Mouse (Mus musculus) midbrain, embryonic 16.5 days (tissue): Measurements from ENCODE around the gene Ankrd54. TPM values are rescaled to one million over a fixed set of nuclear protein-coding genes. Genes with fewer than 3 reads are reported as not detected.
"Not testable (repeated sequence)": the region's sequence is repeated elsewhere in the genome, so short reads cannot be mapped to it uniquely, and the experiment has no call there.

Experiments used
- ATAC-seq: fragments of 200-750 bp; cut with Nextera tagmentation; 2 replicates; pipeline ENCODE4 v1.8.0; 2017; ENCODE audit warnings: moderate TSS enrichment
- H3K27ac ChIP-seq: fragments of 300-500 bp; sonication (generic); 2 replicates; pipeline ENCODE4 v1.5.1; 2014; ENCODE audit warnings: mild to moderate bottlenecking, low read length, mixed read lengths
- H3K27me3 ChIP-seq: fragments of 300-500 bp; sonication (generic); 2 replicates; pipeline ENCODE4 v1.6.1; 2014; ENCODE audit warnings: low read depth, low read length, mixed read lengths; ENCODE audit not compliant: control insufficient read depth, insufficient read depth
- H3K36me3 ChIP-seq: fragments of 300-500 bp; sonication (generic); 2 replicates; pipeline ENCODE4 v1.6.1; 2014; ENCODE audit warnings: mild to moderate bottlenecking, low read length, moderate library complexity, mixed read lengths; ENCODE audit not compliant: control insufficient read depth, insufficient read depth
- H3K4me1 ChIP-seq: fragments of 300-500 bp; sonication (generic); 2 replicates; pipeline ENCODE4 v1.6.1; 2014; ENCODE audit warnings: mild to moderate bottlenecking, low read length, mixed read lengths; ENCODE audit not compliant: control insufficient read depth, insufficient read depth
- H3K4me2 ChIP-seq: fragments of 300-500 bp; sonication (generic); 2 replicates; pipeline ENCODE4 v1.6.1; 2014; ENCODE audit warnings: mild to moderate bottlenecking, low read length, mixed read lengths
- H3K4me3 ChIP-seq: fragments of 300-500 bp; sonication (generic); 2 replicates; pipeline ENCODE4 v1.5.1; 2014; ENCODE audit warnings: low read depth, mild to moderate bottlenecking, low read length, moderate library complexity, mixed read lengths
- H3K9ac ChIP-seq: fragments of 300-500 bp; sonication (generic); 2 replicates; pipeline ENCODE4 v1.6.1; 2014; ENCODE audit warnings: low read depth, low read length, mixed read lengths
- H3K9me3 ChIP-seq: fragments of 300-500 bp; sonication (generic); replicated peaks from 2 replicates; pipeline ENCODE4 v1.6.1; 2014; ENCODE audit warnings: mild to moderate bottlenecking, low read length, mixed read lengths; ENCODE audit not compliant: control insufficient read depth, poor library complexity, severe bottlenecking
- WGBS: fragments of 180-500 bp; shearing (Covaris S2); extraction: QIAGEN DNeasy Blood & Tissue Kit; methylation state at CpG from one replicate; pipeline ENCODE4 v1.1.7; 2014; 5-methylcytosine and 5-hydroxymethylcytosine counted together
- polyA plus RNA-seq: library from polyadenylated mRNA; unstranded; fragments of >200 nt; fragmentation: Nextera tagmentation; extraction: Ambion mirVana; gene quantifications from 2 replicates; pipeline ENCODE4 v1.2.1, GENCODE M21; 2015

Gene Ankrd54
- polyA plus RNA-seq, 1 experiment from 2014 or later = 54.4 TPM

GRCm38 (mm10) chr15:79013382-79013781, 49.3 kb downstream of the Ankrd54 start:
- H3K4me2 ChIP-seq = no peak overlapping the region
- H3K27ac ChIP-seq = no peak overlapping the region
- H3K4me3 ChIP-seq = no peak overlapping the region
- H3K4me1 ChIP-seq = no peaks in the 10 kb centered on the region
- no peaks in the 10 kb centered on the region for H3K36me3 ChIP-seq
- WGBS = 53% methylated on average over 7 of the region's 7 CpGs
- no peaks in the 10 kb centered on the region for H3K27me3 ChIP-seq
- H3K9me3 ChIP-seq = no peaks in the 10 kb centered on the region
- ATAC-seq = no peak
- no peak overlapping the region for H3K9ac ChIP-seq

- no peak overlapping the region for H3K4me3 ChIP-seq
- WGBS = 58% methylated on average over 10 of the region's 10 CpGs
- no peak for ATAC-seq
- H3K4me2 ChIP-seq = no peak overlapping the region
- H3K27ac ChIP-seq = no peak overlapping the region
- no peak overlapping the region for H3K9ac ChIP-seq
- H3K27me3 ChIP-seq = no peaks in the 10 kb centered on the region
- H3K36me3 ChIP-seq = peaks cover under 1% of the 10 kb centered on the region; the same call in 1 of the 2 replicates
- H3K9me3 ChIP-seq = no peaks in the 10 kb centered on the region
- H3K4me1 ChIP-seq = no peaks in the 10 kb centered on the region
Measured at GRCm38 (mm10) chr15:79011550-79011949, 51.1 kb downstream of the Ankrd54 start.

GRCm38 (mm10) chr15:79009734-79010133, 53.0 kb downstream of the Ankrd54 start:
- H3K27me3 ChIP-seq = no peaks in the 10 kb centered on the region
- ATAC-seq = no peak
- no peak overlapping the region for H3K4me3 ChIP-seq
- H3K36me3 ChIP-seq = peaks cover 15% of the 10 kb centered on the region
- 70% methylated on average over 5 of the region's 5 CpGs for WGBS
- no peaks in the 10 kb centered on the region for H3K4me1 ChIP-seq
- H3K4me2 ChIP-seq = no peak overlapping the region
- no peaks in the 10 kb centered on the region for H3K9me3 ChIP-seq
- H3K27ac ChIP-seq = no peak overlapping the region
- H3K9ac ChIP-seq = no peak overlapping the region

- not testable (repeated sequence) for H3K4me2 ChIP-seq, H3K4me3 ChIP-seq, H3K4me1 ChIP-seq, H3K27me3 ChIP-seq, H3K9ac ChIP-seq, ATAC-seq, H3K9me3 ChIP-seq, H3K27ac ChIP-seq
- 88% methylated on average over 6 of the region's 6 CpGs for WGBS
- H3K36me3 ChIP-seq = peaks cover 24% of the 10 kb centered on the region
Measured at GRCm38 (mm10) chr15:79007836-79008235, 54.9 kb downstream of the Ankrd54 start.

- H3K4me3 ChIP-seq = no peak overlapping the region
- H3K27me3 ChIP-seq = no peaks in the 10 kb centered on the region
- H3K4me1 ChIP-seq = no peaks in the 10 kb centered on the region
- no peak overlapping the region for H3K27ac ChIP-seq
- no peaks in the 10 kb centered on the region for H3K9me3 ChIP-seq
- 91% methylated on average over 5 of the region's 5 CpGs for WGBS
- no peak for ATAC-seq
- H3K9ac ChIP-seq = no peak overlapping the region
- peaks cover 31% of the 10 kb centered on the region for H3K36me3 ChIP-seq
- no peak overlapping the region for H3K4me2 ChIP-seq
Measured at GRCm38 (mm10) chr15:79007059-79007458, 55.6 kb downstream of the Ankrd54 start.

GRCm38 (mm10) chr15:79006638-79007037, 56.1 kb downstream of the Ankrd54 start:
- no peak for ATAC-seq
- no peak overlapping the region for H3K27ac ChIP-seq
- no peaks in the 10 kb centered on the region for H3K27me3 ChIP-seq
- no peak overlapping the region for H3K4me3 ChIP-seq
- peaks cover 34% of the 10 kb centered on the region for H3K36me3 ChIP-seq
- H3K4me1 ChIP-seq = no peaks in the 10 kb centered on the region
- no peaks in the 10 kb centered on the region for H3K9me3 ChIP-seq
- 69% methylated on average over 3 of the region's 3 CpGs for WGBS
- H3K9ac ChIP-seq = no peak overlapping the region
- no peak overlapping the region for H3K4me2 ChIP-seq

GRCm38 (mm10) chr15:79005581-79005980, 57.1 kb downstream of the Ankrd54 start:
- Histone ChIP-seq H3K4me2 (no peak overlapping the region), H3K27ac (no peak overlapping the region), H3K27me3 (no peaks in the 10 kb centered on the region), H3K4me3 (no peak overlapping the region), H3K4me1 (no peaks in the 10 kb centered on the region), H3K36me3 (peaks cover 35% of the 10 kb centered on the region), H3K9me3 (no peaks in the 10 kb centered on the region), H3K9ac (no peak overlapping the region)
- WGBS = 89% methylated on average over 9 of the region's 9 CpGs
- ATAC-seq = no peak

Other genes starting within 250 kb of the Ankrd54 start
- 11.4 and 13.6 TPM in 2 replicates for gene Cdc42ep1, start 220.3 kb downstream of the Ankrd54 start, polyA plus RNA-seq
- not detected in 2 replicates for gene Lgals2, start 207.4 kb downstream of the Ankrd54 start, polyA plus RNA-seq
- 46.0 and 46.5 TPM in 2 replicates for gene Gga1, start 185.7 kb downstream of the Ankrd54 start, polyA plus RNA-seq
- not detected in 2 replicates for gene Gm49510, start 163.2 kb downstream of the Ankrd54 start, polyA plus RNA-seq
- 2.2 and 2.7 TPM in 2 replicates for gene Sh3bp1, start 163.1 kb downstream of the Ankrd54 start, polyA plus RNA-seq
- 107 and 126 TPM in 2 replicates for gene Pdxp, start 149.0 kb downstream of the Ankrd54 start, polyA plus RNA-seq
- 51.7 and 53.2 TPM in 2 replicates for gene Lgals1, start 136.2 kb downstream of the Ankrd54 start, polyA plus RNA-seq
- gene Nol12, start 128.0 kb downstream of the Ankrd54 start, polyA plus RNA-seq = 66.3 and 67.6 TPM in 2 replicates
- gene Triobp, start 115.2 kb downstream of the Ankrd54 start, polyA plus RNA-seq = 40.9 and 48.8 TPM in 2 replicates
- gene H1f0, start 34.4 kb downstream of the Ankrd54 start, polyA plus RNA-seq = 167 and 180 TPM in 2 replicates
- not detected in 2 replicates for gene Galr3, start 21.0 kb downstream of the Ankrd54 start, polyA plus RNA-seq
- 165 TPM in 2 replicates for gene Eif3l, start 12.3 kb upstream of the Ankrd54 start, polyA plus RNA-seq
- gene Micall1, start 46.0 kb upstream of the Ankrd54 start, polyA plus RNA-seq = 12.0 and 12.7 TPM in 2 replicates
- gene Polr2f, start 78.1 kb upstream of the Ankrd54 start, polyA plus RNA-seq = 266 and 286 TPM in 2 replicates
- 18.8 and 19.1 TPM in 2 replicates for gene 1700088E04Rik, start 78.4 kb upstream of the Ankrd54 start, polyA plus RNA-seq
- gene Sox10, start 102.3 kb upstream of the Ankrd54 start, polyA plus RNA-seq = 3.0 and 3.8 TPM in 2 replicates
- 109 and 110 TPM in 2 replicates for gene Pick1, start 166.3 kb upstream of the Ankrd54 start, polyA plus RNA-seq
- 0.47 and 1.3 TPM in 2 replicates for gene Gm49486, start 166.5 kb upstream of the Ankrd54 start, polyA plus RNA-seq
- gene Slc16a8, start 191.9 kb upstream of the Ankrd54 start, polyA plus RNA-seq = 0.40 and 0.61 TPM in 2 replicates
- 1.3 and 3.6 TPM in 2 replicates for gene Baiap2l2, start 222.6 kb upstream of the Ankrd54 start, polyA plus RNA-seq